Mouse (Mus musculus) layer of hippocampus, adult 11-12 months (tissue): ENCODE results near the gene Cct4.

ENCODE experiments used
- DNase-seq: peaks from one replicate; pipeline ENCODE4 v3.0.0; 2022; ENCODE audit warnings: low spot score

Cct4 gene

DNA sequence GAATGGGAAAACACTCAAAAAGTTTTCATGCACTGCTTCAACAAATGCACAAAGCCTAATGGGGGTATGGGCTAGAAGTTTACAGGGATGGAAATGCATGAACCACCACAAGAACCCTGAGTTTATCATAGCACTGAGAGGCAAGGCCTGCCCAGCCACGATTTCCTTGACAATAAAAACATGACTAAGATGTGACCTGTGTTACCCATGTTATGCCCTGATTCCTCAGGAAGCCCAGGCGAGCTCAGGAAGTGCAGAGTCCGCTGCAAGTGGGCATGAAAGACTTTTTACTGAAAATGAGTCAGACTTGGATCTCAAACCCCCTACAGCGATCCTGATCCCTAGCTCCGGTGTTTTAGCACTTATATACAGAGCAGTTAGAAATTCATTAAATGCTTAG, 56.9 kb downstream of the Cct4 start:
- no peak for DNase-seq

DNA sequence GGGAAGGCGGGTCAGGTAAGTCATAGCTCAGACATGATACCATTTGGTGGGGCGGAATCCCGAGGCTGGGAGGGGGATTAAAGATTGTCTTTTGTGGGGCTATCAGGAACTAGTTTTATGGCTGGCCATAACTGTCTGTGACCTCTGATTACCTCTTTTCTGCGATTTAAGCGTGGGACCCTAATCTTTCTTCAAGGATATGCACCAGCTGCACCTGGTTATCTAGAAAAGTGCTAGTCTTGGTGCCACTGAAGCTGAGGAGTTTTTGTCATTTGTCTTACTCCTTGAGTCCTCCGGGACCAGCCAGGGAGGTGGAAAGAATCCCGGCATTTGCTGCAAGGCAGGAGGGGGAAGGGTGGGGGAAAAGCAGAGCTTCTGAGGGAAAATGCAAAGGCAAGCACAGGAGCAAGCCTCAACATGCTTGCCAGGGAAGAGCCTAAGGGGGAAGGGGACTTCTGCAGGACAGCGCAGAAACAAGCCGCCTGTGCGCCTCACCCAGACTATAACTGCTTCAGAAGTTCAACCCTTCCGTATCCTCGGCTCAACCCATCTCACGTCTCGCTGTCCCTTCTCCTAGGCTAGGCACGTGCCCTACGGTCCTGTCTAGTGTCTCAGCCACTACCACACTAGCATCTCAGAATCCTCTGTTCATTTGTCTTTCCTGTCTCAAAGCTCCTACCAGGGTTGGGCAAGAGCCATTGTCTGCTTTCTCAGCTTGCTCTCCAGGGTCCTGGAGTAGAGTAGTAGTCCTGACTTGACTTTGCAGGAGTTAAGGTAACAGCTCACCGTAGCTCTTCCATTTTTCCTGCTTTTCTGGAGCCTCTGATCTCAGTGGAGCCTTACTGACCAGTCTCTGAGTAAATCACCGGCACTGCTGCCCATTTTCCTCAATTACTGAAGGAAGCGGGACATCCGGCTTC, 57.6 kb downstream of the Cct4 start:
- DNase-seq, result no peak

DNA sequence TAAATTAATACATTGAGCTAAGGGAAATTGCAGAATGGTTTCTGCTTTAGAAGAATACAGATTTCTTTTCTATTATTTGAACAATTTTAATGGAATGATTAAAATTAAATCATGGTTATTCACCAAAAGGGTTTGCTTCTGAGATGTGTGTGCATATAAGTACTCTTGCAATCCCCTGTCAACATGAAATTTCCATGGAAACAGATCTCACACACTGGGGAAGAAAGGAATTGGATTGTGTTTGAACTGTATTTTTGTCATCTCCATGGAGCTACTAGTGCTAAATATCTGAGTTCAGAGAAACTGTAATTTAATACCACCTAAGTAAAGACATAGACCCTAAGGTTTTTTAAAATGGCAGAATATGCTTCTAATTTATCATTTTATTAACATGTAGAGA, 59.3 kb downstream of the Cct4 start:
- no peak for DNase-seq

DNA sequence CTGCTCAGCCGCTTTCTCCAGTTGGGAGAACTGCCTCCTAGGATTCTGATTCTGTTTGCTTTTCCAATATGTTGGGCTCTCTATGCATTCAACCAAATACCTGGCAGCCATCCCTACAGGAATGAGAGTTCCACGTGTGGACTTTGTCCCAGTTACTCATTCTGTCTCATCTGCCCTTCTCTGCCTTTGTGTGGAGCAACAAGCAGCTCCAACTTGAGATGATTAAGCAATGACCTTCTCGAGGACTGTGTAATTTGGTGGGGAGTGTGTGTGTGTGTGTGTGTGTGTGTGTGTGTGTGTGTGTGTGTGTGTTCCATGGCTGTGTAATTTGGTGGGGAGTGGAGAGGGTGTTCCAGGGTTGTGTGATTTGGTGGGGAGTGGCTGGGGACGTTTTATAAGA, 62.0 kb downstream of the Cct4 start:
- no peak for DNase-seq
